Mouse (Mus musculus): Measurements from ENCODE around the gene Mymk.

GRCm38 (mm10) chr2:27039286-27039685 lies 32.7 kb downstream of the Mymk start:
- peak; percentile 38; the same call in 1 of the 2 replicates for TF ChIP-seq CTCF (IDR thresholded peaks at IDR 0.05; ENCODE audit: control insufficient read depth, insufficient read depth, low read length)
- no peak for TF ChIP-seq POLR2A (IDR thresholded peaks at IDR 0.05; ENCODE audit: borderline replicate concordance, control insufficient read depth, low read depth, low read length)
